In the genomic region with DNA sequence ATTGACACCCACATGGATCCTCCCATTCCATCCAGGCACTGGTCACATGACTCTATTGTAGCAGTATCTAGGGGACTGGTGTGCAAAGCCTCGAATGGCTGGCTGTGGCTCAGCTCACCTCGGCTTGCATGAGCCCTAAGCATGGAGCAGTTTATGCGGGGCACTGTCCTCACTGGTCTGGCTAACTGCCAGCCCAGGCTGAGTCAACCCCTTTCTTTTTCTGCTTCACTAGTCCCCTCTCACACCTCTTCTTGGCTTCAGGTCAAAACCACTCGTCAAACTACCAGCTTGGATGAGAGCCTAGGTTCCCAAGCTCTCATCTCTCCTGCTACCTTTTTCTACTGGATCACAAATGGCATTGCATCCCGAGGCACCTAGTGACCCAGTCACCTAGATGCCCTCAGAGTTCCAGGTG, we compare ENCODE assay signal across 10 mouse cellular contexts. TPM values are rescaled to one million over a fixed set of nuclear protein-coding genes. Genes with fewer than 3 reads are reported as not detected.
DNase-seq lines count a peak whose midpoint lies in the region; ATAC-seq lines count a peak whose summit lies in the region.
"Had no signal": no experiment of that assay in that cellular context is flagged by ENCODE, and none has a peak within 500 bp of the region (broad histone marks: within the 10 kb centered on the region; RNA-seq: fewer than 3 reads in every experiment).

No protein-coding gene starts in this region.

- H3K4me3 ChIP-seq in embryonic facial prominence, embryonic 14.5 days (ENCODE audit: low read depth, low read length), result no peak overlapping the region
- no peak overlapping the region for H3K4me3 ChIP-seq in embryonic facial prominence, embryonic 10.5 days
- no peak overlapping the region for H3K4me3 ChIP-seq in neural tube, embryonic 14.5 days (ENCODE audit: low read depth, low read length)
- H3K4me3 ChIP-seq: limb, embryonic 13.5 days; neural tube, embryonic 12.5 days had no signal

- peak; percentile 53; the same call in 1 of the 2 replicates for ATAC-seq in embryonic facial prominence, embryonic 14.5 days (ENCODE audit: low read depth)
- ATAC-seq in neural tube, embryonic 14.5 days (ENCODE audit: low read depth), result peak; percentile 90

- H3K36me3 ChIP-seq in embryonic facial prominence, embryonic 14.5 days (ENCODE audit: control insufficient read depth, insufficient read depth, low read length), result no peaks in the 10 kb centered on the region
- no peaks in the 10 kb centered on the region for H3K36me3 ChIP-seq in embryonic facial prominence, embryonic 10.5 days (replicated peaks)
- H3K36me3 ChIP-seq in neural tube, embryonic 14.5 days (ENCODE audit: control insufficient read depth, insufficient read depth, low read length), result no peaks in the 10 kb centered on the region
- H3K36me3 ChIP-seq: neural tube, embryonic 12.5 days had no signal

- no peak overlapping the region for H3K27ac ChIP-seq in embryonic facial prominence, embryonic 14.5 days (replicated peaks; ENCODE audit: low read depth, low read length)
- no peak overlapping the region for H3K27ac ChIP-seq in embryonic facial prominence, embryonic 10.5 days (replicated peaks)
- H3K27ac ChIP-seq in neural tube, embryonic 14.5 days (ENCODE audit: low read depth, low read length), result no peak overlapping the region
- H3K27ac ChIP-seq: limb, embryonic 13.5 days; neural tube, embryonic 12.5 days had no signal

- H3K27me3 ChIP-seq in embryonic facial prominence, embryonic 14.5 days (replicated peaks; ENCODE audit: control insufficient read depth, insufficient read depth, low read length), result no peaks in the 10 kb centered on the region
- no peaks in the 10 kb centered on the region for H3K27me3 ChIP-seq in embryonic facial prominence, embryonic 10.5 days (replicated peaks; ENCODE audit: low read depth, poor library complexity, severe bottlenecking)
- H3K27me3 ChIP-seq in neural tube, embryonic 14.5 days (ENCODE audit: control insufficient read depth, insufficient read depth, low read length), result no peaks in the 10 kb centered on the region
- H3K27me3 ChIP-seq: limb, embryonic 13.5 days; neural tube, embryonic 12.5 days had no signal

- peak; percentile 55 for DNase-seq in embryonic facial prominence, embryonic 14.5 days (ENCODE audit: low spot score)
- DNase-seq in embryonic facial prominence, embryonic 10.5 days (ENCODE audit: low spot score), result no peak
- DNase-seq in retina, postnatal 1 day, result peak; percentile 45
- DNase-seq in retina, embryonic 14.5 days (ENCODE audit: low spot score), result no peak
- DNase-seq in kidney, adult 8-10 months, result peak; percentile 30 to 34
- DNase-seq in right cerebral cortex, postnatal 36 days (ENCODE audit: low spot score in 2 of 2), result no peak
- no peak for DNase-seq in layer of hippocampus, postnatal 25 days (ENCODE audit: extremely low spot score in 1 of 2, low spot score in 1 of 2)

- H3K9ac ChIP-seq in embryonic facial prominence, embryonic 14.5 days (ENCODE audit: low read depth, low read length), result no peak overlapping the region
- no peak overlapping the region for H3K9ac ChIP-seq in neural tube, embryonic 14.5 days (replicated peaks; ENCODE audit: low read depth, low read length)
- H3K9ac ChIP-seq: limb, embryonic 13.5 days; neural tube, embryonic 12.5 days had no signal

- H3K4me2 ChIP-seq in embryonic facial prominence, embryonic 14.5 days (ENCODE audit: low read depth, low read length), result no peak overlapping the region
- H3K4me2 ChIP-seq in neural tube, embryonic 14.5 days (ENCODE audit: low read depth, low read length), result no peak overlapping the region
- H3K4me2 ChIP-seq: limb, embryonic 13.5 days; neural tube, embryonic 12.5 days had no signal

- H3K9me3 ChIP-seq in embryonic facial prominence, embryonic 14.5 days (ENCODE audit: control insufficient read depth, low read length), result no peaks in the 10 kb centered on the region
- H3K9me3 ChIP-seq in embryonic facial prominence, embryonic 10.5 days, result no peaks in the 10 kb centered on the region
- H3K9me3 ChIP-seq in neural tube, embryonic 14.5 days (ENCODE audit: control insufficient read depth, low read length), result no peaks in the 10 kb centered on the region; the same call in 1 of the 2 replicates

- no peaks in the 10 kb centered on the region for H3K4me1 ChIP-seq in embryonic facial prominence, embryonic 14.5 days (ENCODE audit: control insufficient read depth, insufficient read depth, low read length)
- peaks cover 10% of the 10 kb centered on the region for H3K4me1 ChIP-seq in embryonic facial prominence, embryonic 10.5 days
- H3K4me1 ChIP-seq in neural tube, embryonic 14.5 days (ENCODE audit: control insufficient read depth, insufficient read depth, low read length), result no peaks in the 10 kb centered on the region
- H3K4me1 ChIP-seq: neural tube, embryonic 12.5 days had no signal

- 61% methylated on average over 5 of the region's 5 CpGs for WGBS in embryonic facial prominence, embryonic 14.5 days
- 80% methylated on average over 5 of the region's 5 CpGs for WGBS in embryonic facial prominence, embryonic 10.5 days
- 53% methylated on average over 5 of the region's 5 CpGs for WGBS in neural tube, embryonic 14.5 days

RNA-seq across cellular contexts. Expression of gene Daam2, which starts 51.5 kb away (rescaled TPM):
- polyA plus RNA-seq in embryonic facial prominence, embryonic 14.5 days (2014; fragmentation: Nextera tagmentation; extraction: Ambion mirVana), result 8.0 and 8.6 TPM in 2 replicates
- 4.8 and 6.1 TPM in 2 replicates for polyA plus RNA-seq in embryonic facial prominence, embryonic 10.5 days (2016; fragmentation: Nextera tagmentation; extraction: Ambion mirVana)
- 6.0 and 6.9 TPM in 2 replicates for polyA plus RNA-seq in neural tube, embryonic 14.5 days (2014; fragmentation: Nextera tagmentation; extraction: Ambion mirVana)
- 10 to 100 TPM; 55.9 to 57.1 TPM for total RNA-seq in layer of hippocampus, postnatal 25 days (2021)

Comparison
In these comparisons a context has a peak if more than half of its experiments do, and no peak if none do; other contexts are left out.
1. DNase-seq: peak in embryonic facial prominence, embryonic 14.5 days (single experiment), retina, postnatal 1 day (single experiment) and kidney, adult 8-10 months (2 of 2); none in embryonic facial prominence, embryonic 10.5 days (single experiment), retina, embryonic 14.5 days (single experiment), right cerebral cortex, postnatal 36 days (0 of 2) and layer of hippocampus, postnatal 25 days (0 of 2).